Mouse (Mus musculus) G1E (cell line): ENCODE data around the gene Ctbp1. TPM values are rescaled to one million over a fixed set of nuclear protein-coding genes. Genes with fewer than 3 reads are reported as not detected.

Source experiments
- ATAC-seq: 2 replicates; pipeline ENCODE4 v1.8.0; 2016; ENCODE audit warnings: mild to moderate bottlenecking; ENCODE audit not compliant: insufficient number of reproducible peaks, poor library complexity, low FRiP score, severe bottlenecking; ENCODE audit errors: extremely low read depth
- DNase-seq: peaks from one replicate; pipeline ENCODE4 v3.0.0; 2012; ENCODE audit warnings: low spot score
- H3K27me3 ChIP-seq: 2 replicates; pipeline ENCODE4 v1.6.1; 2012; ENCODE audit warnings: mild to moderate bottlenecking, low read length, inconsistent platforms; ENCODE audit not compliant: insufficient read depth
- H3K36me3 ChIP-seq: replicated peaks from 2 replicates; pipeline ENCODE3; 2012; ENCODE audit warnings: mild to moderate bottlenecking, inconsistent platforms
- H3K4me1 ChIP-seq: 2 replicates; pipeline ENCODE4 v1.6.1; 2012; ENCODE audit warnings: low read depth, low read length, inconsistent platforms, mixed read lengths; ENCODE audit not compliant: insufficient read depth
- H3K4me3 ChIP-seq: 2 replicates; pipeline ENCODE4 v1.5.1; 2012; ENCODE audit warnings: low read depth, mild to moderate bottlenecking, inconsistent platforms, low read length, moderate library complexity, mixed read lengths
- H3K9me3 ChIP-seq: replicated peaks from 2 replicates; pipeline ENCODE4 v1.6.1; 2012; ENCODE audit warnings: inconsistent platforms
- CTCF ChIP-seq: IDR thresholded peaks from 2 replicates; pipeline ENCODE4 v1.5.1; 2012; ENCODE audit warnings: low read depth, low read length, inconsistent platforms, mixed read lengths
- GATA1 ChIP-seq: IDR thresholded peaks from 2 replicates; pipeline ENCODE4 v1.6.1; 2012; ENCODE audit warnings: borderline replicate concordance, low read length, inconsistent platforms, mixed read lengths
- GATA2 ChIP-seq: IDR thresholded peaks from 2 replicates; pipeline ENCODE4 v1.6.1; 2012; ENCODE audit warnings: low read depth, low read length, inconsistent platforms, borderline replicate concordance
- POLR2AphosphoS5 ChIP-seq: IDR thresholded peaks from 2 replicates; pipeline ENCODE4 v1.6.1; 2012; ENCODE audit warnings: low read depth, low read length, inconsistent platforms; ENCODE audit not compliant: insufficient replicate concordance
- TAL1 ChIP-seq: conservative IDR thresholded peaks from 2 replicates; pipeline ENCODE4 v1.6.1; 2012; ENCODE audit warnings: low read depth, low read length, inconsistent platforms, mixed read lengths
- polyA plus RNA-seq: library from polyadenylated mRNA; stranded (reverse); fragments of >175 nt; gene quantifications from 2 replicates; pipeline ENCODE4 v1.2.3, GENCODE M21; 2012
- total RNA-seq, 2 experiments: library from RNA; stranded (forward) in 1 of 2; stranded (reverse) in 1 of 2; fragments of 200-1000 nt in 1 of 2; fragments of >200 nt in 1 of 2; fragmentation: Nextera tagmentation in 1 of 2; gene quantifications; 2 replicates each; pipeline ENCODE4 v1.2.3; 2014 to 2017

Gene Ctbp1
- total and polyA plus RNA-seq, 3 experiments = 146 to 256 (median 164) TPM

GRCm38 (mm10) chr5:33293796-33294430 lies 19.1 kb upstream of the Ctbp1 start:
- DNase-seq = no peak
- Histone ChIP-seq H3K9me3 (no peaks in the 10 kb centered on the region), H3K4me1 (no peaks in the 10 kb centered on the region; the same call in 1 of the 2 replicates), H3K27me3 (peaks cover 51% of the 10 kb centered on the region), H3K36me3 (no peaks in the 10 kb centered on the region), H3K4me3 (no peak overlapping the region)
- TF ChIP-seq POLR2AphosphoS5 = no peak
- no peak for TF ChIP-seq CTCF
- TF ChIP-seq GATA1 = no peak
- TF ChIP-seq GATA2 = no peak
- no peak for TF ChIP-seq TAL1
- ATAC-seq = no peak

- DNase-seq (no peak), ATAC-seq (no peak)
- TF ChIP-seq TAL1 (no peak), GATA1 (no peak), GATA2 (no peak), CTCF (no peak), POLR2AphosphoS5 (no peak)
- no peaks in the 10 kb centered on the region; the same call in 1 of the 2 replicates for H3K4me1 ChIP-seq
- no peak overlapping the region for H3K4me3 ChIP-seq
- H3K36me3 ChIP-seq = no peaks in the 10 kb centered on the region
- H3K9me3 ChIP-seq = no peaks in the 10 kb centered on the region
- H3K27me3 ChIP-seq = peaks cover 46% of the 10 kb centered on the region
Measured at GRCm38 (mm10) chr5:33283951-33284350, 9.2 kb upstream of the Ctbp1 start.

- peaks cover 46% of the 10 kb centered on the region for H3K27me3 ChIP-seq
- DNase-seq = no peak
- no peaks in the 10 kb centered on the region for H3K36me3 ChIP-seq
- peaks cover 3% of the 10 kb centered on the region; the same call in 1 of the 2 replicates for H3K4me1 ChIP-seq
- no peak for ATAC-seq
- no peaks in the 10 kb centered on the region for H3K9me3 ChIP-seq
- TF ChIP-seq CTCF (no peak), POLR2AphosphoS5 (no peak), TAL1 (no peak), GATA2 (no peak), GATA1 (no peak)
- H3K4me3 ChIP-seq = no peak overlapping the region
Measured at GRCm38 (mm10) chr5:33281428-33281827, 6.6 kb upstream of the Ctbp1 start.

GRCm38 (mm10) chr5:33278950-33279349 lies 4.2 kb upstream of the Ctbp1 start:
- no peak for DNase-seq
- H3K4me1 ChIP-seq = peaks cover 12% of the 10 kb centered on the region
- no peak for ATAC-seq

GRCm38 (mm10) chr5:33277286-33277685 lies 2.5 kb upstream of the Ctbp1 start:
- peaks cover 29% of the 10 kb centered on the region for H3K4me1 ChIP-seq
- ATAC-seq = no peak

More at GRCm38 (mm10) chr5:33278950-33279349, 4.2 kb upstream of the Ctbp1 start:
- peaks cover 24% of the 10 kb centered on the region for H3K27me3 ChIP-seq
- no peak for TF ChIP-seq POLR2AphosphoS5
- TF ChIP-seq TAL1 = no peak
- no peak overlapping the region for H3K4me3 ChIP-seq
- H3K36me3 ChIP-seq = no peaks in the 10 kb centered on the region
- H3K9me3 ChIP-seq = no peaks in the 10 kb centered on the region

GRCm38 (mm10) chr5:33275754-33276153 lies 960 bp upstream of the Ctbp1 start:
- Histone ChIP-seq H3K27me3 (peaks cover 4% of the 10 kb centered on the region), H3K36me3 (peaks cover 29% of the 10 kb centered on the region), H3K9me3 (no peaks in the 10 kb centered on the region), H3K4me1 (peaks cover 44% of the 10 kb centered on the region), H3K4me3 (no peak overlapping the region; the same call in 1 of the 2 replicates)
- ATAC-seq = no peak
- no peak for DNase-seq
- TF ChIP-seq POLR2AphosphoS5 (no peak), GATA1 (no peak)

More at GRCm38 (mm10) chr5:33277286-33277685, 2.5 kb upstream of the Ctbp1 start:
- TF ChIP-seq GATA2 = no peak
- TF ChIP-seq POLR2AphosphoS5 = no peak
- TF ChIP-seq TAL1 = no peak
- TF ChIP-seq CTCF = no peak
- no peak for TF ChIP-seq GATA1
- Histone ChIP-seq H3K4me3 (no peak overlapping the region), H3K27me3 (peaks cover 12% of the 10 kb centered on the region), H3K36me3 (peaks cover 14% of the 10 kb centered on the region), H3K9me3 (no peaks in the 10 kb centered on the region)
- DNase-seq = no peak
